25 mouse cellular contexts compared by ENCODE assay signal in the genomic region with DNA sequence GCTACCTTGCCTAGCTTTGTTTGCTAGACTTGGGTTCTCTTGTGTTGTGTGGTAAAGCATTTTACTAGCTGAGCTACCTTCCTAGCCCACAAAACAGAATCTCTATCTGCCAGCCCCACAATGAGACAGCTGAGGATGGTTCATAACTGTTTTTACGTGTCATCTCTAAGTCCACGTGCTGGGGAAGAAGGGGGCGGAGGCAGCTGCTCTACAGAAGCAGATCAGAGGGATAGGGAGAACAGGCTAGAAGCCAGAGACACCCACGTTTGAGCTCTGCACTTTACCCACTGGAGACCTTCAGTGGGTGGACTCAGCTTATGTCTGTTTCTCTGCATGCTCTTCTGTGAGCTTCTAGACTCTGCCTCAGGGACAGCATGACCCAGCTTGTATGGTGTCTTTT. TPM values are rescaled to one million over a fixed set of nuclear protein-coding genes. Genes with fewer than 3 reads are reported as not detected.
A peak's percentile ranks its signal among the peaks of the same experiment; 100 is the strongest.
DNase-seq lines count a peak whose midpoint lies in the region; ATAC-seq and TF ChIP-seq lines count a peak whose summit lies in the region.
"Had no signal": no experiment of that assay in that cellular context is flagged by ENCODE, and none has a peak within 500 bp of the region (broad histone marks: within the 10 kb centered on the region; RNA-seq: fewer than 3 reads in every experiment).

No protein-coding gene starts in this region.

- no peak overlapping the region for H3K4me3 ChIP-seq in layer of hippocampus, adult 2 months
- H3K4me3 ChIP-seq: embryonic facial prominence, embryonic 12.5 days; erythroblast, embryonic 14.5 days; forebrain, embryonic 12.5 days; hindbrain, embryonic 13.5 days; kidney, embryonic 15.5 days; midbrain, embryonic 10.5 days had no signal

- no peak for DNase-seq in frontal cortex, postnatal 10 days (ENCODE audit: low spot score in 2 of 2)
- DNase-seq in layer of hippocampus, adult 2 months (ENCODE audit: low spot score in 2 of 2): peak; percentile 22 to 23
- no peak for DNase-seq in layer of hippocampus, adult 8-10 months (ENCODE audit: low spot score in 2 of 2)
- peak; percentile 52 for DNase-seq in right cerebral cortex, adult 18-20 months
- DNase-seq in right cerebral cortex, postnatal 4 days: no peak
- no peak for DNase-seq in Muller cell, postnatal 12 days (ENCODE audit: inconsistent ontology term)
- DNase-seq: adrenal gland, postnatal 10 days; cerebellum, adult 2 months; cerebellum, postnatal 25 days; gastrocnemius, postnatal 36 days; heart, postnatal 36 days; kidney, adult 11 months; kidney, postnatal 36 days; thymus, postnatal 36 days had no signal

- TF ChIP-seq CTCF in layer of hippocampus, adult 2 months (conservative IDR thresholded peaks at IDR 0.05): no peak

- no peak overlapping the region for H3K27ac ChIP-seq in layer of hippocampus, adult 2 months
- H3K27ac ChIP-seq: embryonic facial prominence, embryonic 12.5 days; forebrain, embryonic 12.5 days; hindbrain, embryonic 13.5 days; kidney, embryonic 15.5 days; macrophage; midbrain, embryonic 10.5 days had no signal

- ATAC-seq in frontal cortex, adult (ENCODE audit: low TSS enrichment): peak; percentile 92

RNA-seq across cellular contexts. Expression of gene Clec3a, which starts 3.7 kb away (rescaled TPM):
- not detected for total RNA-seq in layer of hippocampus, adult 2 months (2021)
- total RNA-seq in layer of hippocampus, adult 8-10 months (2022): not detected
- total RNA-seq: adrenal gland, postnatal 10 days; gastrocnemius, postnatal 36 days; heart, adult 8-10 months; liver, adult 2 months; midbrain, postnatal 0 days had no signal

RNA-seq across cellular contexts. Expression of gene Wwox, which starts 17.9 kb away (rescaled TPM):
- total RNA-seq in layer of hippocampus, adult 2 months (2021): 10 to 100 TPM; 14.2 to 14.3 TPM
- total RNA-seq in layer of hippocampus, adult 8-10 months (2022): 10 to 100 TPM; 14.4 to 17.9 (median 16.4) TPM

Comparison
In these comparisons a context has a peak if more than half of its experiments do, and no peak if none do; other contexts are left out.
1. DNase-seq: peak in layer of hippocampus, adult 2 months (2 of 2) and right cerebral cortex, adult 18-20 months (single experiment); none in frontal cortex, postnatal 10 days (0 of 2), layer of hippocampus, adult 8-10 months (0 of 2), right cerebral cortex, postnatal 4 days (single experiment) and Muller cell, postnatal 12 days (single experiment).